In genomic region chr12:32061090-32061930, GRCm38 (mm10) we compare ENCODE assay signal across 7 mouse cellular contexts. TPM values are rescaled to one million over a fixed set of nuclear protein-coding genes. Genes with fewer than 3 reads are reported as not detected.
A peak's percentile ranks its signal among the peaks of the same experiment; 100 is the strongest.
DNase-seq lines count a peak whose midpoint lies in the region; ATAC-seq and TF ChIP-seq lines count a peak whose summit lies in the region.

Prkar2b (minus strand) TSS chr12:32061296.

- under 1% methylated on average over 62 of the region's 64 CpGs for WGBS in intestine, postnatal 0 days
- 1% methylated on average over 48 of the region's 64 CpGs for WGBS in midbrain, embryonic 12.5 days
- 2% methylated on average over 64 of the region's 64 CpGs for WGBS in small intestine, adult 2 months

- peak within 1 kb of the TSS; percentile 67 for H3K4me3 ChIP-seq in intestine, postnatal 0 days (ENCODE audit: low read depth, low read length)
- peak within 1 kb of the TSS; percentile 70 for H3K4me3 ChIP-seq in midbrain, embryonic 12.5 days
- H3K4me3 ChIP-seq in small intestine, adult 2 months (ENCODE audit: low read depth, low read length) = peak within 1 kb of the TSS; percentile 69

- H3K4me1 ChIP-seq in intestine, postnatal 0 days (replicated peaks; ENCODE audit: control insufficient read depth, insufficient read depth, low read length) = no peaks in the 10 kb centered on the region
- H3K4me1 ChIP-seq in midbrain, embryonic 12.5 days = peaks cover 39% of the 10 kb centered on the region
- peaks cover 3% of the 10 kb centered on the region for H3K4me1 ChIP-seq in small intestine, adult 2 months (ENCODE audit: control insufficient read depth, insufficient read depth, insufficient read length, low read length)

- intact Hi-C loops in left cerebral cortex, postnatal 4 days (cut with DNase I) = loop anchor here (5.0 to 10.0 kb wide), 2 partner anchors 84 to 173 kb away; no protein-coding TSS in a partner anchor

- peak; percentile 42; the same call in 1 of the 2 replicates for TF ChIP-seq POLR2A in small intestine, adult 2 months (IDR thresholded peaks at IDR 0.05; ENCODE audit: low read depth, low read length)

- H3K4me2 ChIP-seq in intestine, postnatal 0 days (replicated peaks; ENCODE audit: low read depth) = peak within 1 kb of the TSS; percentile 98
- peak within 1 kb of the TSS; percentile 70 for H3K4me2 ChIP-seq in midbrain, embryonic 12.5 days (replicated peaks)

- no peaks in the 10 kb centered on the region for H3K27me3 ChIP-seq in intestine, postnatal 0 days (replicated peaks; ENCODE audit: control insufficient read depth, insufficient read depth, low read length)
- H3K27me3 ChIP-seq in midbrain, embryonic 12.5 days = peaks cover 7% of the 10 kb centered on the region; the same call in 1 of the 2 replicates
- peaks cover 9% of the 10 kb centered on the region for H3K27me3 ChIP-seq in small intestine, adult 2 months (ENCODE audit: control insufficient read depth, insufficient read depth, low read length)

- H3K36me3 ChIP-seq in intestine, postnatal 0 days (ENCODE audit: control insufficient read depth, insufficient read depth) = no peaks in the 10 kb centered on the region
- H3K36me3 ChIP-seq in midbrain, embryonic 12.5 days = no peaks in the 10 kb centered on the region
- H3K36me3 ChIP-seq in small intestine, adult 2 months (ENCODE audit: control insufficient read depth, insufficient read depth, low read length) = no peaks in the 10 kb centered on the region

- TF ChIP-seq CTCF in intestine, postnatal 0 days (IDR thresholded peaks at IDR 0.05; ENCODE audit: low read depth) = no peak
- no peak for TF ChIP-seq CTCF in small intestine, adult 2 months (IDR thresholded peaks at IDR 0.05; ENCODE audit: extremely low read depth, insufficient read length, insufficient replicate concordance, low read depth, low read length)

- ATAC-seq in intestine, postnatal 0 days = peak; percentile 95
- ATAC-seq in midbrain, embryonic 12.5 days (ENCODE audit: low FRiP score, low read depth) = peak; percentile 96

- peak within 1 kb of the TSS; percentile 10; the same call in 1 of the 2 replicates for H3K27ac ChIP-seq in intestine, postnatal 0 days (ENCODE audit: low read depth, low read length)
- peak within 1 kb of the TSS; percentile 97 for H3K27ac ChIP-seq in midbrain, embryonic 12.5 days (replicated peaks)
- no peak within 1 kb of the TSS; the same call in 1 of the 2 replicates for H3K27ac ChIP-seq in small intestine, adult 2 months (ENCODE audit: insufficient read depth, low read depth, low read length)

- peak within 1 kb of the TSS; percentile 55 for H3K9ac ChIP-seq in intestine, postnatal 0 days (ENCODE audit: low read depth, low read length)
- peak within 1 kb of the TSS; percentile 91 for H3K9ac ChIP-seq in midbrain, embryonic 12.5 days (replicated peaks)

- DNase-seq in adrenal gland, adult 8-10 months = peak; percentile 91
- peak; percentile 95 for DNase-seq in embryo, embryonic 9.5 days (ENCODE audit: extremely low spot score)
- DNase-seq in gonadal fat pad, adult 2 months (ENCODE audit: low read depth) = no peak
- peak; percentile 96 for DNase-seq in left cerebral cortex, postnatal 4 days

- no peaks in the 10 kb centered on the region for H3K9me3 ChIP-seq in intestine, postnatal 0 days (ENCODE audit: control insufficient read depth)
- no peaks in the 10 kb centered on the region for H3K9me3 ChIP-seq in midbrain, embryonic 12.5 days

RNA-seq across cellular contexts. Expression of gene Prkar2b, which starts in this region (rescaled TPM):
- 100 to 1,000 TPM; 295 to 379 (median 319) TPM for total RNA-seq in adrenal gland, adult 8-10 months (2022)
- 57.1 and 70.8 TPM in 2 replicates for polyA plus RNA-seq in gonadal fat pad, adult 2 months (2012; rRNA removed)
- 11.6 and 12.5 TPM in 2 replicates for polyA plus RNA-seq in intestine, postnatal 0 days (2015; fragmentation: Nextera tagmentation; extraction: Ambion mirVana)
- 100 to 1,000 TPM; 238 to 255 TPM for total RNA-seq in left cerebral cortex, postnatal 4 days (2021)
- polyA plus RNA-seq in midbrain, embryonic 12.5 days (2016; fragmentation: Nextera tagmentation; extraction: Ambion mirVana) = 77.8 and 85.0 TPM in 2 replicates
- polyA plus RNA-seq in small intestine, adult 2 months (2012; rRNA removed) = 1.4 and 2.2 TPM in 2 replicates
